Mouse (Mus musculus) urinary bladder, postnatal 36 days (tissue): ENCODE results near the gene Depdc1b.

Experiments used
- DNase-seq, 2 experiments: peaks; one replicate each; pipeline ENCODE4 v3.0.0; 2022; ENCODE audit warnings: low spot score in 2 of 2, mixed read lengths in 1 of 2

Depdc1b gene

DNA sequence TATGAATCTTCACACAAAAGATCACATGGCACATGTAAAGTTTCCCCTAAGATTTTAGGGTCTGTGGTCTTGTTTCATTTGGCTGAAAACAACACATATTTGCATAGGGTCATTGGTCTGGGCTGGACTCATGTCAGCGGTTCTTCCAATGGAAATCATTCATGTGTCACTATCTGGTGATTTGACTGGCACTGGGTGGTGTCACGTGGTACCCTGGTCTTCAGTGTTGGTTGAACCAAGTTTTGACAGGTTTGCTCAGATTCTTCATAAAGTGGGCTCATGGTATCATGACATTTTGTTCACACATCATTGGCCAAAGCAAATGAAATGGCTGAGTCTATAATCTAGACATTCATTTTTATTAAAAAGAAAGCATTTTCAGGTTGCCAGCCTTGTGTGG, 1.3 kb downstream of the Depdc1b start:
- DNase-seq = no peak

DNA sequence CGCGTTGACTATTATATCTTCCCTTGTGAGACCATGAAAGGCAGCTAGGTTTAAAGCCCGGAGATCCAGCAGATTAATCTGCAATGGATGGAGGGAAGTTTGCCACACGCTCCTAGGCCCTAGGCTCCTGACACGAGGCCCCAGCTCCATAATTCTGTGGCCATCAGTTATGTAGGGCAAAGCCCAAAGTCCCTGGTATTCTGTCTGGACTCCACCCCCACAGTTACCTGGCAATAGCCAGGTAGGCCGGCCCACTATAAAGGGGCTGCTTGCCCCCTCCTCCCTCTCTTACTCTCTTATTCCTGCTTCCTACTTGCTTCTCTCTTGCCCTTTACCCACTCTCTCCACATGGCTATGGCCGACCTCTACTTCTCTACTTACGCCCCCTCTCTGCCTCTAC, 2.9 kb downstream of the Depdc1b start:
- no peak for DNase-seq

DNA sequence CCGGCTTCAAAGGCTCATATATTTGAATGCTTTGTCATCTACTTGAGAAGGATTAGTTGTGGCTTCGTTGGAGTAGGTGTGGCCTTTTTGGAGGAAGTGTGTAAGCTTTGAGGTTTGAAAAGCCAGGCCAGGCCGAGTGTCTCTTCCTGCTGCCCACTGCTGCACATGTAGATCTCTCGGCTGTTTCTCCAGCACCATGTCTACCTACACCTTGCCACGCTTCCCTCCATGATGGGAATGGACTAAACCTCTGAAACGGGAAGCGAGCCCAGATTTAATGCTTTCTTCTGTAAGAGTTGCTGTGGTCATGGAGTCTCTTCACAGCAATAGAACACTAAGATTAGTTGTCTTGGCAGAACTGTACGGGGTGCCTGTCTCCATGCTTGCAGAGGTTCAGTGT, 4.1 kb downstream of the Depdc1b start:
- no peak for DNase-seq

DNA sequence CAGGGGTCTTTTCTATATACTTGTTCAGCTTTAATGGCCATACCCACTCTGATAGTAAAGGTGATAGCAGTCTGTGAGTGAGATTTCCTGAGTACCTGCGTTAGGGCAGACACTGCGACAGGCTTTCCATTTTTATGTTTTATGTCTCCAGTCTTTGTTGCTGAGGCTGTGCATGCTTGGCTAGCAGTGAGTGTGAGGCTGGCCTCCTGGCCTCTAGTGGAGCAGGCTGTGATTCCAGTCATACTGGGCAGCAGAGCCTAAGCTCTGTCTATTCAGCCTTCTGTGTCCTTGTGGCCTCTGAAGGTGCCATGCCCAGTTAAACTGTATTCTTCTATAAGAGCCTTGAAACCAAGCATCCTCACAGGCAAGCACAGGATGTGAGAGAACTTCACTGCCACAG, 6.3 kb downstream of the Depdc1b start:
- no peak for DNase-seq

DNA sequence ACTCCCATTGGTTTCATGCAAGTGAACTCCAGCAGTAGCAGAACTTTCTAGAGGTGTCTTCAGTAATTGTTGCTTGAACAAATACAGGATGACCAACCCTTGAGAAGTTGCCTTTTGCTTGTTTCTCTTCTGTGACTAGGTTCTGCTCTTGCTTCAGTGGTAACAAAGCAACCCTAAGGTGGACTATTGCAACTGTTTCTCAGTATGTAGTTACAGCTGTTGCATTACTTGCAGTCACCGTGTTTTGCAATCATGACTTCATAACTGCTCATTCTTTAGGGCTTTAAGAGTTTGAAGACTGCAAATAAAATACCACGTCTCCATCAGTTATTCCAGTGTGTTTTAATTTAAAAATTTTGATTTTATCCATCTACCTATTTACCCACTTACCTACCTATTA, 7.2 kb downstream of the Depdc1b start:
- no peak for DNase-seq

DNA sequence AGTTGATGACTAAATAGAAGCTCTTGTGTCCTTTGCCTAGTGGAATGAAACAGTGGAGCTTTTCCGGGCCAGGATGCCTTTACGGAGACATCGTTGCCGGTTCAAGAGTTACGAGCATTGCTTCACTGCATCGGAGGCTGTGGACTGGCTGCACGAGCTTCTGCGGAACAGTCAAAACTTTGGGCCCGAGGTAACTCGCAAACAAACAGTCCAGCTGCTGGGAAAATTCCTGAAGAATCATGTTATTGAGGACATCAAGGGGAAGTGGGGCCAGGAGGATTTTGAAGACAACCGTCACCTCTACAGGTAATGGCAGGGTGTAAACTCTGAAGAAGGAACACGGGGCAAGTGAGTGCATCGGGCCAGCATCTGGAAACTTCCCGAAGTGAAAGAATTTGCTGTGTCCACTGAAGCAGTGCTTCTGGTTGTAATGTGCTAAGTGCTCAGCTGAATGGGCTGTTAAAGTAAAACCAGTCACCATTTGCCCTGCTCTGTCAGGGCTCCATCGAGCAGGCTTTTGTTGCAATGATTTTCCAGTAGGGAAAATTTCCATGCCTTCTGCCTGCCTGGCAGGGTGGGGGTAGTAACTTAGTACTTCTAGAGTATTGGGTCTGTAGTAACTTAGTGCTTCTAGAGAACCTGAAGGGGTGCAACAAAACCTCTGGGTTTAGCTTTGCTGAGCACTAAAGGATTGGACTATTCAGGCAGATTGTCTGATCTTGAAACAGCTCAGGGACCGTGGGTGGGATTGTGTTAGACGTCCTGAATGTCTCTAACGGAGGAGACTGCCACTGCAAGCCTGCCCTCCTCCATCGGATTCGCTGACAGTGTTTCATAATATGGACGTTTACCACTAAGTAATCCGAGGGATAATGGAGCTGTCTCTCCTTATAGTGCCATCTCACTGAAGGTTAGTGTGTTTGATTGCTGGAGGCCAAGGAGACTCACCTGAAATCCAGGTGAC, 8.0 kb downstream of the Depdc1b start:
- no peak for DNase-seq

DNA sequence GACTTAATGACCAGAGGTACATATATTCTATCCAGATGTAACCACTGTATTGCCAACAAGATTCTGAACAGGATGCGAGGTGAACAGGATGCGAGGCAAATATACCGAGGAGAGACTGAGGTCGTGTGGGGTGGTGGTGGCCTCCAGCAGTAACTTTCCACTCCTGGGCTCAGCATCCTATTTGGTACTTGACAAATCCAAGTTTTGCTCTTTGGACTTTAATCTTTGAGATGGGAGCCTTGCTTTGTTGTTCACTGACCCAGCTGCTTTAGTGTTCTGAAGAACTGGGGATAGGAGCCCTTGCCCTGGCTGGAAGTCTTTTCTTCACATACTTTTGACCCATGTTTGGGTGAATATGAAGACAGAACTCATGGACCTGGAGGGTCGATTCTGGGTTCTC, 9.7 kb downstream of the Depdc1b start:
- no peak for DNase-seq

DNA sequence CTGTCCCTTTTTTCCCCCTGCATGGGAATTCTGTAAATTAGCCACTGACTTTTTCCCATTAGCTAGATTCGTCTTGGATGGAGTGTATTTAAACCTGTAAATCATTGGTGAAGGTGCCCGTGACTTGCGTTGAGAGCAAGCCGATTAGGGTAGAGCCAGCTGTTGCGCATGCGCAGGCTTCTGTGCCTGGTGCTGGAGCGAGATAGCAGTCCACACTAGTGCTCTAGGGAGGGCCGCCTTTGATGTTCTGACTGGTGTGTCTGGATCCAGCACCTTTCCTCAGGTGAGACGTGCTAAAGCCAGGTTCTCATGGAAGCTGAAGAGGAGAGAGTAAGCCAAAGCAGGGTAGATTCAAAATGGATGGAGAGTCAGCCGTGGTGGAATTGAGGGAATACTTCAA, 10.2 kb downstream of the Depdc1b start:
- no peak for DNase-seq

DNA sequence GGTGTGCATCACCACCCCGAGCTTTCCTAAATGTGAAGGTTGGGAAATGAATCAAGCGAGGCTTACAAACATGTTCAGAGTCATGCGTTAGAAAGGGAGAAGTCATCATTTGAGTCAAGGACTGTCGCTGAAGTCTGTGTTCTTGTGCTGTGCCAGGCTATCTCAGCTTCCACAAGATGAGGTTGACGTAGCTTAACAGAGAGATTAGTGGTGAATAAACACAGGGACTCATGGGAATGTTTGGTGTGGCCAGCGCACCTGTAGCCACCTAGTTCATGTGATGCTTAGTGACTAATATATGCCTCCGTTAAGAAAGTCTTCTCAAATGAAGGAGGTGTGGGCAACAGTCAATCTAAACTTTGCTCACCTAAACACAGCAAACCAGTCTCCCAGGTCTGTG, 10.9 kb downstream of the Depdc1b start:
- no peak for DNase-seq

DNA sequence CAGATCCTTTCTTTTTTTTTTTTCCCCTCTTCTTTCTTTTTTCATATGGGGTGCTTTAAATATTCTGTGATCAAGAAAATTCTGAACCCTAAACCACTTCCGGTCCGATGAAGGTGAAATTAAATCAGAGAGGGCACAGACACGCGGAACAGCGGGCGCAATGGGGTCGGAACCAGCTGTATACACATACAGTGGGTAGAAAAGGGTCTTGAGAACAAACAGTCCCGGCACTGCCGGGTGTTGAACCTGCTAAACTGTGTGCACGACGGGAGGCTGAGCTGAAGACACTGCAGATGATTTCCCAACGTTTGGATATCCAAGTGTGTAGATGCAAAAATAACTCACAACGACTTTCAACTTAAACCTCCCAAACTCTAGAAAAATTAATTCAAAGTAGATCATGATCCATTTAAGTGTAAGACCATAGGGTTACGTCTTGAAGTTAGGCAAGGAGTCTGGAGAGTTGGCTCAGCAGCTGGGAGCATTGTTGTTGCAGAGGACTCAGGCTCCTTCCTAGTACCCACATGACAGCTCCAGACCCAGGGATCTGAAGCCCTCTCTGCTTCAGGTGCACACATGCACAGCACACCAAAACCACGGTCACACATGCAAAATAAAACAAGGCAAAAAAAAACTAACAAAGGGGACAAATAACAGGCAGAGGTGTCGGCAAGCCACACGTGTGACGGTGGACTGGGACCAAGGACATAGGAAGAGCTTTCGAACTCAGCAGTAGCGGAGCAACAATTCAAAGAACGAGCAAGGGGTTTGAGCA, 12.5 kb downstream of the Depdc1b start:
- no peak for DNase-seq

DNA sequence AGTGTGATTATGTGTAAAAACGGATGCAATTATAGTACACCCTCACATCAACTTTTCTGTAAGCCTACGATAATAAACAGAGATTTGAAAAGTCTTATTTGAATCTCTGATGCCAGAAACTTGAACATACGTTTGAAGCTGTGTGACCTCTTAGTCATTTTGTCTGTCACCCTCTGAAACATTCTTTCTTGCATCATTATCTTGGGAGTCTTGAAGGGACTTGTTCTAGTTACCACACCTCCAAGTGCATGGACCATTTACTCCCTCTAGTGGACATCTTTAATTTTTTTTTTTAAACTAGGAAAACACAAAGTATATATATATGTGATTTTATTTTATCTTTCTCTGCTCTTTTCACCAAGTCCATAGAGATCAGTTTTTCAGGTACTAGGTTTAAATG, 13.6 kb downstream of the Depdc1b start:
- no peak for DNase-seq

DNA sequence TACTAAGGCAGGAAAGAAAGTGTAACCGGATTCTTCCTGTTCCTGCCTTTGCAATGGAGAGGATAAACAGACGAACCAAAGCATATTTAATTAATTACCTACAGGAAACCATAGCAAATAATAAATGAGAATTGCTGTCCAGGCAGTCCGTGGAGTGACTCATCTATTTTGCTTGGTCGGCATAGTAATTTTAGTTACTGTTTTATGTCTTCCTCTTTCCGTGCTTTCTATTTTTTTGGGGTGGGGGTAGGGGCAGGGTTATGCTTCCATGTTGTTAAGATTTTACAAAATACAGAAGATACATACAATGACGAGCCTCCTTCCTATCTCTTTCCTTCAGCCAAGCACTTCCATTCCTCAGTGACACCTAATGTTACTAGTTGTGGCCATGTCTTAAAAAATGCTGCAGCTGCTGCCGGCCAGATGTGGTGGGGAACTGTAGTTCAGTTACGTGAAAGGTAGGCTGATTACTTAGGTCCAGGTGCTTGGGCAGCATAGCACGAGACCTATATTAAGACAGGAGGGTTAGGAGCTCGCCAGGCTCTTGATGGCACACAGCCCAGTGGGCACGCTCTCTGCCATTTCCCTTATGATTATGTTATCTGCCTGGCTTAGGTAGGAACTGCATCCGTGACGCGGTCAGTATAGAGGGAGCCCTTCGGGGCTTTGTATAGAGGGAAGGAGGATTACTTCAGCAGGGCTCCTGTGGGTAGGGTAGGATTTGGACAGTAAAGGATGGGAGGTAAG, 19.3 kb downstream of the Depdc1b start:
- DNase-seq = no peak

DNA sequence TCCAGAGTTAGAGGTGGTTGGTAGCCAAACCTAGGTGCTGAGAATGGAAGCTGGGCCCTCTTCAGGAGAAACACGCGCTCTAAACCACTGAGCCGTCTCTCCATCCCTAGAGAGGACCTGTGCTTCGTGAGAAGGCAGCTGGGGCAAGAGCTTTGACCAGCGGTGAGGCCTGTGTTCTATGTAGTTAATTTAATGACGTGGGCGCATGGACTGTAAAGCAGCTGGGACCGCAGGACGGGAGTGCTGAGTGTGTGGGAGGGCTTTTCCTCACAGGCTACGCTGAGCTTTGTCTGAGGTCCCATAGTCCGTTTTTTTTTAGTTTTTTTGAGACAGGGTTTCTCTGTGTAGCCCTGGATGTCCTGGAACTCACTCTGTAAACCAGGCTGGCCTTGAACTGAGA, 20.1 kb downstream of the Depdc1b start:
- DNase-seq = no peak

DNA sequence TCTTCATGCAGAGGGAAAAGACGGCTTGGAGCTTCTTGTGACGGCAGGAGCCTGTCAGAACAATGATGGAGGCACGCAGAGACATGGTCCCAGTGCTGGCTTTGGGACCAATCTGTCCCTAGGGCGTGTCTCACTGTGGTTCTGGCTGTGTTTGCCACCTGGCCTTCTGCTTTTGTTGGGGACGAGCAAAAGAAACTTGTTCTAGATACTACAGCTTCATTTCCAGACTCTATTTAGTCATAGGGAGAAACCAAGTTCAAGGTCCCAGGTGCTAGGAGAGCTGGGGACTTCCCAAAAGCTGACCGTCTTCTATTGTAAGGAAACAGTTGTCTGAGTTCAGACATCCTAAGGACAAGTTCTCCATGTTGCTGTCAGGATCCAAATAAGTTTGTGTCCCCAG, 21.2 kb downstream of the Depdc1b start:
- DNase-seq = no peak

DNA sequence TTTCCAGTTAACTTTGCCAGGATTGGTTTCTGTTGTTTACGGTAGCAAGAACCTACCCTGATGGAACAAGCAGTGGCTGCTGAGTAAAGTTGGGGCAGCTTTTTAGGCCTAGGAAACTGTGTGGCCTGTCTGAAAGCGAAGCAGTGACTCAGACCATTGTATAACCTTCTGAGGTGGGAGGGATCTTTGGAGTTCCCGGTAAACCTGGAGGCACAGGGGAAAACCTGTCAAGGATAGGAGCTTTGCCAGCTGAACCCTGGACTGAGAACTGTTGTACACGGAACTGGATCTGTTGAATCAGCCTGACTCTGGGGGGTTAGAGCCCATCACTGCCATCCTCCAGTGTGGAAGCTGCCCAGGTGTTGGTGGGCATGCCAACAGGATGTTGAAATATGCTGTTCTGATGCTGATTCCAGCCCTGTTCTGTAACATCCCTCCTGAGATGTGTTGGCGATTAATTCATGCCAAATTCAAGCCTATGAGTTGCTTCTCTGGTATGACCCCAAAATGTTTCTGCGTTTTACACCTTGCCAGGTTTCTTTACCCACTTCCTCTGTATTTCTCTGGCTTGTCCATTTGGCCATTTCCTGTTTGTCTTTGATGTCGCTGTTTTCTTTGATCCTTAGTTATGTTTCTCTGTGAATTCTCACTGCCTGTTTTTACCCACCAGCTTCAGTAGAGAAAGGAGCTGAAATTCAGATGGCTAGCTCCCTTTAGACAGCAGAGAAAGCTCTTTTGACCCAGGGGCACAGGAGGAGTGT, 22.1 kb downstream of the Depdc1b start:
- no peak for DNase-seq

DNA sequence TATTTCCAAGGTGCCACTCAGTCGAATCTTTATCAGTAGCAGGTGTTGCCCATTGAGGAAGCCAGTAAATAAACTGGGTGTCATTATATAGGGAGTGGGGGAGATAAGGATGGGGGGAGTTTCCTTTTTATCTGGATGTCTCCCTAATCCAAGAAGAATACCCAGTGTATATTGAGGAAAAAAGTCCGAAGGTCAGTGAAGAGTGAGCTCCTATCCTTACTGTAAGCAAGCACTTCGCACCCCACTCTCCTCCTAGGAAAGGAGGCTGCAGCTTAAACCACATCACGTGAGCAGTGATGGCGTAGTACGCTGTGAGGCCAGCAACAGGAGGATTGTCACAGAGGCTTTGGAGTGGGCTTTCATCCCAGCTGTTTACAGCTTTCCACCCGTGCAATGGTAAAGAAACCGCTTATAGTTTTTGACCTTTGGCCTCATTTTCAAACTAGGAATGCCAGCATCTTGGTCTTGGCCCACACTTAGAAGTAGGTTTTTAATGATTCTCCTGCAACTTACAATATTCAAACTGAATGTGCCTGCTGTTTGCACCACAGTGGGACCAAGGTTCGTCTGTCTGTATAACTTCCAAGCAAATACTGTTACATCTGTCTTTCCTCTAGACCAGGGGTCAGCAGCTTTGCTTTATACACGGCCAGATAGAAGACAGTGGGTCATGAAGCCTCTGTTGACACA, 23.9 kb downstream of the Depdc1b start:
- DNase-seq = no peak

DNA sequence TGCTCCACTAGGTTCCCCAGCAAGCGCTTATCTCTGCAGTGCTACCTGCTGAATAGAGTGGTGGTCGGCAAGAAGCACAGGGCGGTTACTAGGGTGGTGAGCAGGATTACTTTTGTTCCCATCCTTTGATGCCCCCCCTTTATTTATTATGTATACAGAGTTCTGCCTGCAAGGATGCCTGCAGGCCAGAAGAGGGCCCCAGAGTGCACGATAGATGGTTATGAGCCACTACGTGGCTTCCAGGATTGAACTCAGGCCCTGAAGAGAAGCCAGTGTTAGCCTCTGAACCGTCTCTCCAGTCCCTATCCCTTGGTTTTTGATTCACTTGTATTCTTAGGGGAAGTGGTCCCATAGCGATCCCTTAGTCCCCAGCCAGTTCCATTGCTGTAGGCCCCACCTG, 25.5 kb downstream of the Depdc1b start:
- DNase-seq = no peak

DNA sequence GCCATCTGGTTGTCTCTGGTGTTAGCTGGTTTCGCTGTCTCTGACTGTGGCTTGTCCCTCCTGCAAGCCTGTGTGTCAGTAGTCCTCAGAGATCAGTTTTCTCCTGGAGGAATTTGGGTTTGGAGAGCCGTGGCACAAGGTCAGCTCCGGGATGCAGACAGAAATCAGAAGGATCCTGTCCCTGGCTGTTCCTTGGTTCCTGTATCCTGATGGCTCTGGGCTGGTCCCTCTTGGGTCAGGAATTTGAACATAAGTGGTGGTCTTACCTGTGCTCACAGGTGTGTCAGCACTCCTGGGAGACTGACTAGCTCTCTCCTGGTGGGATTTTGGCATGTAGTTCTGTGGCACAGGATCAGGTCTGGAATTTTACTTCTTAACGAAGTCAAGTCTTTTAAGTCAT, 29.6 kb downstream of the Depdc1b start:
- DNase-seq = no peak

DNA sequence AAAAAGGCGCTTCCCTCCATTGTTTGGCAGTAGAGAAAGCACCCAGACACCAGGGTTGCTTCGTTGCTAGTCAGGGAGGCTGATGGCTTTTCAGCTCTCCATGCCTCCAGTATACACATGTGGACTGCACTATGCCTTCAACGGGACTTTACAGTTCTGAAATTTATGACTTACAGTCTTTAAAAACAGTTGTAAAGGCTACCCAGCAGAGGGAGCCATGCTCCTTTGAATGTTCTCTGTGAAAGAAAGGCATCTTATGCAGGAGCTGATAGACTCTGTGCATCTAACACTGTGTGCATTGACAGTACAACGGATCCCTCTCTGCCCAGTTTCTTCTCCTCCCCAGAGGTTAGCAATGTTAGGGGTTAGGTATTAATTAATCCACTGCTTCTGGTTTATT, 30.9 kb downstream of the Depdc1b start:
- DNase-seq = no peak

DNA sequence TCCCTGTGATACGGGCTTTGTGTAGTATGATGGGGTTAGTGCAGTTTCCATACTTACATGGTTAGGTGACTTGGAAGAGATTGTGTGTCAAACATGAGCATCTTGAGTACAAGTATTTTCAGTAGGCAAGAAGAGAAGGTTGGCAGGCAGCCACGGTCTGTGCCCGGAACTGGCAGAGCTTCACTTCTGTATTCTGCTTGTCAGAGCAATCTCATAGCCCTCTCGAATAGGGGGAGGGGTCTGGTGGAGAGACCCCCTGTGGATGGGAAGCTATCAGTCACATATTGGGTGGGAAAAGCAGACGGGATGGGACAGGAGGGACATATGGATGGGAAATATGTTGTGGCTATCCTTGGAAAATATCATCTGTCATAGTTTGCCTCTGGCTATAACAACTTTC, 33.5 kb downstream of the Depdc1b start:
- no peak for DNase-seq

DNA sequence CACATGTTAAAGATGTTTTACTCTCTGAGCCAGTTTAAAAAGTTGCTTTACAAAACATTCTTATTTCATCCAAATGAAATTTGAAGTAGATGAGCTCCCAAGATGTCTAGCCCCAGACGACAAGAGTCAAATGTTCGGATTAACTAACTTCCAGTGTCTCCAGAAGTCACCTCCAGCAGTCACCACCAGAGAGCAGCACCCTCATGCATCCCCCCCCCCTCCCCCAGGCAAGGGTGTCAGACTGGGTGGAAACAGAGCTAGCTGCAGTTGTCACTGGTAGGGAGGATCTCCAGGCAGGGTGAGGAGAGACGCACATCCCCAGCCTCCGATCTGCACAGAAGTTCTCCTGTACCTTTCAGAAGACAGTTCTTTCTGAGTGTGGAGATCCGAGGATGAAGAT, 37.6 kb downstream of the Depdc1b start:
- no peak for DNase-seq
